Mouse (Mus musculus) monocyte, adult 2 months (primary cell): ENCODE data around the gene Trrap.
"Not testable (repeated sequence)": the region's sequence is repeated elsewhere in the genome, so short reads cannot be mapped to it uniquely, and the experiment has no call there.

Experiments used
- DNase-seq, 2 experiments: peaks; one replicate each; pipeline ENCODE4 v3.0.0; 2022; ENCODE audit warnings: low spot score in 2 of 2, low read depth in 1 of 2

The Trrap gene

DNA sequence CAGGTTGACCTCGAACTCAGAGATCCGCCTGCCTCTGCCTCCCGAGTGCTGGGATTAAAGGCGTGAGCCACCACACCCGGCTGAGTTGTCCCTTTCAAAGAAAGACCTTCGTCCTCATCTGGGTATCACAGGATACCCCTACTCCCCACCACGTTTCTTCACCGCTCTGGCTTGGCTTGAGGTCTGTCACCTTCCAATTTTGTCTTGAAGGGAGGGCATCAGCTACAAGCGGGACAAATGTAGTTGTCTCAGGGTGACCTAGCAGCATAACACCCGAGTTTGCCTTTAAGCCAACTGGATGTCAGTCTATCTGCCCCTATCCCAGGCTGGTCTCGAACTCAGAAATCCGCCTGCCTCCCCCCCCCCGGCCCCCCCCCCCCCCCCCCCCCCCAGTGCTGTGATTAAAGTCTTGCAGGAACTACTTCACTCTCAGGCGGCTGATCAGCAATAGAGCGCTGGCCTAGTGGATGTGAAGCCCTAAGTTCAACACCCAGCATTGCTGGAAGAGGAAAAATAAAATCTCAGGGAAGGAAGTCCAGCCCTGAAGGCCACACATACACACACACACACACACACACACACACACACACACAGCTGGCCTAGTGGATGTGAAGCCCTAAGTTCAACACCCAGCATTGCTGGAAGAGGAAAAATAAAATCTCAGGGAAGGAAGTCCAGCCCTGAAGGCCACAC, at the start of gene Trrap:
Gene Trrap, plus strand, starts transcription at position 627 of the 693 bp plus-strand sequence.
- DNase-seq = not testable (repeated sequence)

DNA sequence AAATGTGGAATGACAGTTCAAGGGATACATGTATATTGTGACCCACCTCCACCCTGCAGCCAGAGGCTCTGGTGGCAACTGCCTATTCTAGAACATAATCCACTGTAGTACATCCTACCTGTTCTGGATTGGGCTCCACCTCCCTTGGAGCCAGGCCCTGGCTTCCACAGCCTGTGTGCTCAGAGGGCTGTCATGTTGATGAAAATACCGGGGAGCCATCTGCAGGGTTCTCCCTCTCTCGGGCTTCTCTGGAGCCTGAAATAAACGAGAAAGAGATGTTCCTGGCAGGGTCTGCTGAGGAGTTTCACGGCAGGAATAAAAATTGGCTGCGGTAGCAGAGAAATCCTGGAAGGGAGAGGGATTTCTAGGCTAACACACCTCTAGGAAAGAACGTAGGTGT, 47.8 kb upstream of the Trrap start:
- DNase-seq = no peak

GRCm38 (mm10) chr5:144720281-144720680, 47.3 kb upstream of the Trrap start:
- no peak for DNase-seq

GRCm38 (mm10) chr5:144724926-144725325, 42.6 kb upstream of the Trrap start:
- DNase-seq = no peak

DNA sequence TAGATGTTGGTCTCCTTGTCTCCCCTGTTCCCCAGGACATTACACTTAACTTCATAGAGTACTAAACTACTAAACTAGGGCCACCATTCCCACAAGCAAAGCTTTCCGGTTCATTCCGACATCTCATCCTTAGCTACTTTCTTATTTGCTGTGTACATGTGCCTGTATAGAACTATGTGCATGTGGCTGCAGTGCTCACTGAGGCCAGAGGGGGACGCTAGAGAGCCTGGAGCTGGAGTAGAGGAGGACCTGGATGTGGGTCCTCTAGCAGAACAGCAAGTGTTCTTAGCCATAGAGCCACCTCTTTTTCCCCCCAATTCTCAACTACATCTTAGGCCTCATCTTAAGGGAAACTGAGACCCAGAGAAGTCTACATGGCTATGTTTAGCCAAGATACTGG, 42.0 kb upstream of the Trrap start:
- no peak for DNase-seq

DNA sequence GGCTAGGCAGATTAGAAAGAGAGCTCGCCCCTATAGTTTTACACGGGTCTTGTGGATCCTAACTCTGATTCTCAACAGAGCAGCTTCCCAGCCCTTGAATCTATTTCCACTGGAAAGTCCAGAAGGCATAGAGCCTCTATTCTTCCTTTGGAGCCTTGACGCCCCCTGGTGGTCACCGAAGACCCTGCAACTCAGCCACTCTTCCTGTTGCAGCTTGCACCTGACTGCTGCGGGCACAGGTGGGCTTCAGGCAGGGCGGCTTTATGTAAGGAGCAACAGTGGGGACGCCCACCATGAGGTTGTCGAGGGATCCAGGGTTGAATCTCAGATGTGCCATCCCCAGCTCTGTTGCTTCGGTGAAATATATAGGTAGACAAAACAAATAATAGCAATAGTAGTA, 40.4 kb upstream of the Trrap start:
- no peak for DNase-seq

DNA sequence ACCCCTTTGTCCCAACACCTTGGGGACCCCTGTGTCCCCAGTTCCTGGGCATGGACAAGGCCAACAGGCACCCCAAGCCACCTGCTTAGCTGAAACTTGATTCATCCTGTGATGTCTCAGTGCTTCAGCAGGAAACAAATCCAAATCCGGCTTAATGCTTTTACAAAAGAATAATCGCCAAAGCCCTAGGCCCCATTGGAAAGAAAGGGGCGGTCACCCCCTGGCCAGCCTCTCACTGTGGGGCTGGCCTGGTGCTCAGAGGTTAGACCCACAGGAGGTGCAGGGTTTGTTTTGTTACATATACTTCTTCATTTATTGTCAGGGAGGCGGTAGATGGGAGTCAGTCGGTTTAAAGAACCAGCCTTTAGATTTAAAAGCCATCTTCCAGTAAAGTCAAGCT, 39.3 kb upstream of the Trrap start:
- DNase-seq = no peak

DNA sequence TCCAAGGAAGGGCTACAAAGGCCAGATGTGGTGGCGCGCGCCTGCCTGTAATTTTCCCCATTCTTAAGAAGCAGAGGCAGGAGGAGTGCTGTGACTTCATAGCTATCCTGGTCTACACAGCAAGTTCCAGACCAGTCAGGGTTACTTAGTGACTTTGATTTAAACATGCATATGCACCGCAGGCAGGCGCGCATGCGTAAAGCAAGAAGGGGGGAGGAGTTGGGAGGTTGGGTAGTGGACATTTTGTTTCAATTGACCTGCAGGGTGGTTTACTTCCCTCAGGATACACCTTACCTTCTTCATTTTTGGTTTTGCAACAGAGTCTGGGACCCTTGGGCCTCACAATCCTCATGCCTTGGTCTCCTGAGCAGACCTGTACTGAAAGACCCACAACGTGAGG, 38.3 kb upstream of the Trrap start:
- DNase-seq = no peak

DNA sequence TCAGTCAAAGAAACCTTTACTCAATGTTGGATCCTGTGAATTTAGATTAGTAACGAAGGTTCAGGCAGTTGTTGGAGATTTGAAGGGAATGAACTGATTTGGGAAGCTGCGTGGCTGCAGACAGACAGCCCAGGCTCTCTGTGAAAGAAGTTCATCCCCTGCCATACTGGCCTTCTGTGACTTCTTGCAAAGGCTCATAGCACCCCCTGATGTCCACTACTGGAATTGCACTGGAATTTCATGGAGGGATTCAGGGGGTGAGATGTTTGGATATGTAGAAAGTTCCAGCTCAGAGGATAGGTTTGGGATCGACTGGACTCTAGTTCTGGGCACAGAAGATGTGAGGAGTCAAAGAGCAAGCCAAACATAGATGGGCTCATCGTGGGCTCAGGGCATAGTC, 33.6 kb upstream of the Trrap start:
- no peak for DNase-seq

DNA sequence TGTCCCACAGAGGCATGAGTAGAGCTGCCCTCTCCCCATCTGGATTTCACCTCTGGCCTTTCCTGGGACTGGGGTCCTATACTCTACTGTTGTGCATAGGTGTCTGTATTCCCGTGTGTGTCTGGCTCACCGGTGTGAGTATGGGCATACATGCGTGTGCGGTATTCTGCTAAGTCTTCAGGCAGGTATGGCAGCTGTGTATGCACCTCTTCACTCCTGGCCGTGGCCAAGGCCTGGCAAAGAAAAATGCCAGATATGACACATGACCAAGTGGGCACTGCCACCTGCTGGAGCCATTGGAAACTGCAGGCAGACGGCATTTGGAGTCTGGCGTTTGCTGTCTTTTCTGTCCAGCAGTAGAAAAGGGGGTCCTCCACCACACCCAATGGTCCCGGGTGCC, 32.6 kb upstream of the Trrap start:
- peak in 1 of 2 experiments; percentile 31 for DNase-seq

DNA sequence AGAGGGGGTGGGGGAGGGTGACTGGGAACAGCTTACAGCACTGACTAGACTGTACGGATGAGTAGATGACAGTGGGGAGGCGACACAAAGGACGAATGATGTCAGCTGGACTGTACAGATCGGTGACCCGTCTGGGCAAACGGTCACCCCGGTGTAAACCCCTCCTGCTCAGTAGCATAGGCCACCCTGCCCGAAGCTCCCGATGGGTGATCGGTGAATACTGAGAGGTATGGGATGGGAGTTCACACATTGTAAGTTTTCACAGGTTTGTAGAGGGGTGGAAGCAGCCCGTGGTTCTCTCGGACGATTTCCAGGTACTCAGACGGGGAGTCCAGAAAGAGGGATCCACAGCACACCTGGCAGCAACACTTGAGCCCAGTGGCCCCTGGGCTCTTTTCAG, 30.4 kb upstream of the Trrap start:
- DNase-seq = no peak

GRCm38 (mm10) chr5:144752432-144752831, 15.1 kb upstream of the Trrap start:
- DNase-seq = no peak

GRCm38 (mm10) chr5:144753041-144753440, 14.5 kb upstream of the Trrap start:
- no peak for DNase-seq

- DNase-seq = no peak
Measured at GRCm38 (mm10) chr5:144755191-144755590, 12.3 kb upstream of the Trrap start.

DNA sequence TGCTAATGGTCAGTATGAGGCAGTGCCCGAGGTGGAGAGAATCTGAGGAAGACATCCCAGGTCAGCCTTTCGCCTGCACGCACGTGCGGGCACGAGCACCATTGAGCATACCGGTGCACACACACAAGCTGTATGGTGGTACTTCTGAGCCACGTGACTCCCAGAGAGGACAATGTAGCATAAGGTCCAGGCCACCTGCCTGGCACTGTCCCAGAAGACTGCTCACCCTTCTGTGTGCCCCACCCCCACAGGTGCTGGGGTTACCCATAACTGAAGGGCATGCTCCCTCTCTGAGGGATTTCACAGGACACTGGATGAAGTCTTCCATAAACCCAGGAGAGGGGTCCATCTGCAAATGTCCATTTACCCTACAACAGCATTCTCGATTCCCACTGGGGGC, 10.1 kb upstream of the Trrap start:
- no peak for DNase-seq

DNA sequence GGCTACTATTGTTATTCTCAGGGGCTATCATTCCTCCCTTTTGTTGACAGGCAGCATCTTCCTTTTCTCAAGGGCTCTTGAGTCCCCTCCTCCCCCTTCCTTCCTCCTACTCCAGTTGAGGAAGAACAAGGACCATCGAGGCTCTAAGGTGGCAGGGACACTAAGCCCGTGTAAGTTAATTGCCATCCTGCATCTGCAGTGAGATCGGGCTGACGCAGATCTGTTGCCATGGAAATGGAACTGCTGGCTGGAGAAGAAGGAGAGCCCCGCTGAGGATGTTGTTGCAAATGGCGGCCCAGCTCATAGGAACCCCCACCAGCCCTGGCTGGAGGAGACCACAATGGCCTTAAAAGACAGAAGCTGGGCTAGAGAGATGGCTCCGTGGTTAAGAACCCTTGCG, 9.1 kb upstream of the Trrap start:
- no peak for DNase-seq

DNA sequence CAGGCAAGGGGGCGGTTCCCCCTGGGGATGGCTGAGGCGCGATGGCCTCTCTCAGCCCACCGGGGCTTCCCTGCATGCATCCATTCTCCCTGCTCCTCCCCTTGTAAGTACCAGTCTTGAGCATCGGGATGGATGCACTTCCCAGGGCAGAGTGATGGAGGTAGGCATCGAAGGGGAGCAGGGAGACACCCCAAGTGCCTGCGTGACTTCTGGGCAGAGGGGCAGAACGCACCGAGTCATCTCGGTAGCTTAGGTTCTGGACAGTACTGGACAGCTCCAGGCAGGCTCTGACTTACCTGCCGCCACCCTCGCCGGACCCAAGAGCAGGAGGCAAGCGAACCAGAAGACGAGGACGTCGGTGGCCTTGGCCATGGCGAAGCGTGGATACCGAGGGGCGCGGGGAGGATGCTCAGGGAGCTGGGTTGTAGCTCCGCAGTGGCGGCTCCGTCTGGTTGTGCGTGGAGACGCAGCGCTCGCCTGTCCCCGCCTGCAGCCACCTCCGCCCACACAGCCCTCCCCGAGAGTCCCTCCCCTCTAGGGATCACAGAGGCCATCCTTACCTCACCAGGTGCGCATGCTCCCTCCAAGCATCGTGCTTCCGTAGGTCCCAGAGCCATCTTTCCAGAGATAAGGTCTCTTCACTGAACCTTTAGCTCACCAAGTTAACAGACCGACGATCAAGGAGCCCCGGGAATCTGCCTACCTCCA, 6.2 kb upstream of the Trrap start, which contains the start of gene Tmem130:
Gene Tmem130, minus strand, starts transcription at position 658 of the 708 bp plus-strand sequence.
- no peak for DNase-seq

GRCm38 (mm10) chr5:144766026-144766425, 1.5 kb upstream of the Trrap start:
- no peak for DNase-seq

- DNase-seq = no peak
Measured at GRCm38 (mm10) chr5:144766646-144767045, 886 bp upstream of the Trrap start.

DNA sequence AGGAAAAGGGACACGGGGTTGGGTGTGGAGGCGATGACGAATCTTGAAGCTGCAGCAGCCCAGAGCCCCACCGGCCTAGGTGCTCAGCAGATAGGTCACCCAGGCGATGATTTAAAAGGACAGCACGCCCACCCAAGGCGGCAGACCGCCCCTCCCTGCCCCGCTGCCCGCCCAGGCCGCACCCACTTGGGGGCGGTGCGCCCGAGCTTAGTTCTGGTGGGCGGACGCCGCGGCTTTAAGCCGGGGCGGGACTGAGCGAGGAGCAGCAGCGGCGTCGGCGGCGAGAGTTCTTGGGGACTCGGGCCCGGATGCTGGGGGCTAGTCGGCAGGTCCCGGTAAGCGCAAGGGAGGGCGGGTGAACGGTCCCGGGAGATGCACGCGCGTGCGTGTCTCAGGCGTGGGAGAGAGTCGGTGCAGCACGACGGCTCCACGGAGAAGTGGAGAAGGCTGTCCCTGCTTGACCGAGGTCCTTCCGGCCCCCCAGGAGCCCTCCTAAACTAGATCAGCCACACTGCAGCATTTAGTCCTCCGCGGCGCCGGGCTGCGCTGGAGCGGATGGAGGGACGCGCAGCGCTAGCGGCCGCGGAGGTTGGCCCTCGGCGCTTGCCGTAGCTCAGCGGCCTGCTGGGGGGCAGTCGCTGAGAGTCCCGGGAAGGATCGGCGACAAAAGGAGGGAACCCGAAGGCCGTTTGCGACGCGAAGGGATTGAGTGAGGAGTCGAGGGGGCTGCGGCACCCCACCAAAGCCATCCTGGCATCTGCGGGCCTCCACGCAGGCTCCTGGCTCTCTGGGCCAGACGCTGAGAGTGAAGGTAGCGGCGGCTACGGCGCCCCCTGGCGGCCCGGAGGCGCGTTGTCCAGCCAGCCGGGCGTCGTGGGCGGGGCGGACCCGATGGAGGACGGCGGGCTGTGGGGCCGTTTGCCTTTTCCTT, 644 bp downstream of the Trrap start:
- peak; percentile 45 to 85 for DNase-seq

DNA sequence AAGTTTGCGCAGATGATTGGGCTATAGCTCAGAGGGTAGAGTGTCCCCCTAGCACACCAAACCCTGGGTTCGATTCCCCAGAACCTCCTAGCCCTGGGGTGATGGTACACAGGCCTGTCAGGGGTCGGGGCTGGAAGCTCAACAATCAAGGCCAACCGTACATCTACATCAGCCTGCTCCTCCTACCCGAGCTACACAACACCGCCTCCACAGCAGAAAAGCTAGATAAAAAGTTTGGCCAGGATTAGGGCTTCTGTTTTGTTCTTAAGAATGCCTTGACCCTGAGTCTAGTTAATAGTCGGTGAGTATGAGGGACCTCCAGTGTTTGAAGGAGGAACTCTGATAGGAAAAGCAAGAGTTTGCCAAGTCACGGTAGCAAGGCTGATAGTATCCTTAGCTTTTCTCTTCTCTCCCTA, 1.5 kb downstream of the Trrap start:
- no peak for DNase-seq

GRCm38 (mm10) chr5:144773231-144773630, 5.7 kb downstream of the Trrap start:
- DNase-seq = no peak
